Mouse (Mus musculus) small intestine, adult 2 months (tissue): Measurements from ENCODE around the gene Prss16.

ENCODE experiments used
- CTCF ChIP-seq: fragments of 200-500 bp; IDR thresholded peaks from 2 replicates; pipeline ENCODE4 v1.5.1; 2012; ENCODE audit warnings: low read depth, mild to moderate bottlenecking, control low read depth, inconsistent platforms, low read length, moderate library complexity, mixed read lengths; ENCODE audit not compliant: insufficient replicate concordance, insufficient read length; ENCODE audit errors: extremely low read depth
- POLR2A ChIP-seq: fragments of 200-500 bp; IDR thresholded peaks from 2 replicates; pipeline ENCODE4 v1.6.1; 2012; ENCODE audit warnings: low read depth, mild to moderate bottlenecking, control low read depth, inconsistent platforms, low read length, moderate library complexity

- TF ChIP-seq CTCF (no peak), POLR2A (no peak)
Observed at GRCm38 (mm10) chr13:21999147-21999546, 10.4 kb downstream of the Prss16 start.
